Mouse (Mus musculus): ENCODE data around the gene Cmss1. TPM values are rescaled to one million over a fixed set of nuclear protein-coding genes. Genes with fewer than 3 reads are reported as not detected.

Cmss1 gene
- polyA plus RNA-seq, 1 experiment from 2014 or later, result 19.1 TPM

DNA sequence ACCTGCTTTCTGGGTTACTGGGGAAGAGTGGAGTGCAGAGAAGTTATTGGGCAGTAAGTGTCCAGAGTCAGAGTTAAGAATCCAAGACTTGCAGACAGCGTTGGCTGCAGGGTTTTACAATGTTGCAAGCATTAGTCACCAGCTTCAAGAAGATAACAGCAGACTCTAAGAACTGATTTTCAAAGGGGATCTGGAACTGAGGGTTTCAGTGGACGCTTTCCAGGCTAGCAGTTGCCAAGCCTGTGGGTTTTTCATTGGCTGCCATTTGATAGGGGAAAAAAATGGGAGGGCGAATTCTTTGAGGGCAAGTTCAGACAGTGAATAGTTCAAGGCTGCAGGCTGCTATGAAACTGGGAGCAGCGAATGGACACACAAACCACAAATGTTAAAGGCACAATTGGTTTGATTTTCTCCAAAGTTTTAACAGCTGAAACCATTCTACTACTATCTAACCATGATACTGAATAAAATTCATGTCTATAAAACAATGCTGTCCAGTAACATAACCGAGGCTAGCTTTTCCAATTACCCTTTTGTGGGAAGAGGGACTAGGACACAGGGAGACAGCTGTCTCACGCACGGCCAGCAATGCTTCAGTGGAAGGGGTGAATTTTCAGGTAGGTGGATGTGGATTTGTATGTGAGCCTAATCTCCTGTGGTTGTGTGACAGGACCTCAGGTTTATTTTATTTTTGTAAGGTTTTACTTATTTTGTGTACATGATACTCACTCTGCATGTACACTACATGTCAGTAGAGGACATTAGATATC, 179.0 kb downstream of the Cmss1 start:
- Histone ChIP-seq H3K4me2 (ENCODE audit: low read depth, low read length) (no peak overlapping the region), H3K27ac (ENCODE audit: low read depth) (no peak overlapping the region), H3K27me3 (ENCODE audit: insufficient read depth, low read length) (no peaks in the 10 kb centered on the region), H3K9me3 (ENCODE audit: low read length) (no peaks in the 10 kb centered on the region), H3K4me1 (ENCODE audit: insufficient read depth) (peaks cover 6% of the 10 kb centered on the region), H3K4me3 (ENCODE audit: low read depth, low read length) (no peak overlapping the region), H3K36me3 (replicated peaks; ENCODE audit: insufficient read depth, low read length) (no peaks in the 10 kb centered on the region), H3K9ac (replicated peaks) (no peak overlapping the region)
- TF ChIP-seq EP300 (IDR thresholded peaks at IDR 0.05; ENCODE audit: low read depth) (no peak), CTCF (IDR thresholded peaks at IDR 0.05; ENCODE audit: low read depth) (no peak)
- 74% methylated on average over 7 of the region's 7 CpGs for whole genome bisulfite sequencing (ENCODE audit: insufficient replicate concordance)
- ATAC-seq, result no peak
- DNase-seq, result no peak

DNA sequence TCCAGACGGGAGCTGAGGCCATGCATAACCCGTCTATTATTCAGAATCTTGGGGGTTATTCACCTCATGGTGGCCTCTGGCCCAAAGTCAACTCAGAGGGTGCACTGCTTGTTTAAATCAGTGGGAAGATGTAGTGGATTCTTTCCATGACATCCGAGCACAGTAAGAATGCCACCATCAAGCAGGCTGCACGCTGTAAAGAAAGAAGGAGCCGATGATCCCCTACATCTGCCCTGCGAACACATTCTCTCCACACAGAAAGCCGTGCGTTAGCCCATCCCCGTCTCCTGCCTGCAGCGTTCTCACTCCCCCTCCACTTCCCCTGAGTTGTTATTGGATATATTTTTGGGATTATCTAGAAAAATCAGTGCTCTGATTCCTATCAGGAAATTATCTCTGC, 180.0 kb downstream of the Cmss1 start:
- Histone ChIP-seq H3K27me3 (ENCODE audit: insufficient read depth, low read length) (no peaks in the 10 kb centered on the region), H3K9me3 (ENCODE audit: low read length) (no peaks in the 10 kb centered on the region), H3K27ac (ENCODE audit: low read depth) (no peak overlapping the region), H3K36me3 (replicated peaks; ENCODE audit: insufficient read depth, low read length) (no peaks in the 10 kb centered on the region), H3K9ac (replicated peaks) (no peak overlapping the region), H3K4me3 (ENCODE audit: low read depth, low read length) (no peak overlapping the region), H3K4me2 (ENCODE audit: low read depth, low read length) (no peak overlapping the region), H3K4me1 (ENCODE audit: insufficient read depth) (peaks cover 6% of the 10 kb centered on the region)
- ATAC-seq (no peak), DNase-seq (no peak)
- 83% methylated on average over 10 of the region's 10 CpGs for WGBS (ENCODE audit: insufficient replicate concordance)
- TF ChIP-seq EP300 (IDR thresholded peaks at IDR 0.05; ENCODE audit: low read depth) (no peak), CTCF (IDR thresholded peaks at IDR 0.05; ENCODE audit: low read depth) (no peak)

DNA sequence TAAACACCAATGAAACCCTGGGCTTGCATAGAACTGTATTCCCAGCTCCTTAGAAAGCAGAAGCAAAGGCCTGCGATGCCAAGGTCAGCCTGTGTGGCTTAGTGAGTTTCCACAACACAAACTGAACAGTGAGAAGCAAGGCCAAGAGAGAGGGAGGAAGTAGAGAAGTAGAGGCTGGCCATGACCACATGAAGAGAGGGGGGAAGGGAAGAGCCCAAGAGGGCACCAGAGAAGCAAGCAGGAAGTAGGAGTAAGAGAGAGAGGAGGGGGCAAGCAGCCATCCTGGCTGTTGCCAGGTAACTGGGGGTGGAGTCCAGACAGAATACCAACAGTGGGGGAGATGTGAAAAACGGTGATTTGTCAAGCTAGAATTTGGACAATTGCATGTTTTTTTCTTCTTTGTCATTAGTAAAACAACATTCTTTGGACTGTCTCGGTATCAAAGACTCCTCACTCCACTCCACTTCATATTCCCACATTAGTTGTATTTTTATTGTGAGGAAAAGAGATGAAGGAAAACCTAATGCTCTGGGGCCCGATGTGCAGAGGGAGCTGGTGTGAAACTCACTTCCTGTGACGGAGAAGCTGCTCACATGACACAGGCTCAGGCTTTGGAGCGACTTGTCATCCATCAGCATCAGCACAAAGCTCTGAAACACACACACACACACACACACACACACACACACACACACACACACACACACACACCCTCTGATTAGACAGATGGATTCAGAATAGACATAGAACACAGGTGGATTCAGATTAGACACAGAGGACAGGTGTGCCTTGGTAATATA, 183.5 kb downstream of the Cmss1 start:
- H3K4me2 ChIP-seq (ENCODE audit: low read depth, low read length), result no peak overlapping the region
- H3K27ac ChIP-seq (ENCODE audit: low read depth), result no peak overlapping the region
- no peaks in the 10 kb centered on the region for H3K9me3 ChIP-seq (ENCODE audit: low read length)
- H3K4me3 ChIP-seq (ENCODE audit: low read depth, low read length), result no peak overlapping the region
- no peaks in the 10 kb centered on the region for H3K27me3 ChIP-seq (ENCODE audit: insufficient read depth, low read length)
- ATAC-seq, result peak; percentile 40; the same call in 1 of the 2 replicates
- H3K4me1 ChIP-seq (ENCODE audit: insufficient read depth), result peaks cover 6% of the 10 kb centered on the region
- no peak for TF ChIP-seq EP300 (IDR thresholded peaks at IDR 0.05; ENCODE audit: low read depth)
- TF ChIP-seq CTCF (IDR thresholded peaks at IDR 0.05; ENCODE audit: low read depth), result no peak
- DNase-seq, result no peak
- no peak overlapping the region for H3K9ac ChIP-seq (replicated peaks)
- H3K36me3 ChIP-seq (replicated peaks; ENCODE audit: insufficient read depth, low read length), result no peaks in the 10 kb centered on the region
- WGBS (ENCODE audit: insufficient replicate concordance), result 40% methylated on average over 6 of the region's 6 CpGs

DNA sequence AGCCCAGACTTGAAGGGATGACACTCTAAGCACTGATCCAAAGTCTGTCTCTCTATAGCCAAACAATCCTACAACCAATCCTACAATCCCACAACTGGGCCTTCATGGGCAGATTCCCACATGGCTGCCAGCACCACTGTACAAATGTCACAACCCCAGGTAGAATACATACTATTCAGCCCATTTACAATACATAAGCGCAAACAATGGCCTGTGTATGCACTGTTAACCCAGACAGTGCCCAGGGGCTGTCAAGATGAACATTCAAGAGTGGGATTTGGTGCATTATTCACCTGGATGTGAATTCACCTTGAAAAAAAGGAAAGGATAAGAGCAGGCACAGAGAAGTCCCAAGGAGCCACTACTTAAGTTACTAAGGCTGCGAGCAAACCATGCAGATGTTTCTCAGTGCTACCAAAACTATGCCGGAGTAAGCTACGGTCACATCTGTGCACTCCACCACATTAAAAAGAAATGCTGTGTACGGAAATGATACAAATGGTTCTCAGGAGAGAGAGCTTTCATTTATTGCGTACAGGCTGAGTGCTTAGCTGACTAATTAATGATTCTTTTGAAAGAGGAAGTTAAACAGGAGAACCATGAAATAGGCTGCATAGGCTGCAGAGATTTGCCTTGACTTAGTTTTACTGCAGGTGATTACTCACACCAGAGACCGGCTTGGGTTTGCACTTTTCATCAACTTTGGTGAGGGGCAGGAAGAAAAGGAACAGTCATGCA, 184.8 kb downstream of the Cmss1 start:
- no peak for ATAC-seq
- H3K27me3 ChIP-seq (ENCODE audit: insufficient read depth, low read length), result no peaks in the 10 kb centered on the region
- peaks cover 6% of the 10 kb centered on the region for H3K4me1 ChIP-seq (ENCODE audit: insufficient read depth)
- H3K9me3 ChIP-seq (ENCODE audit: low read length), result no peaks in the 10 kb centered on the region
- no peak for DNase-seq
- no peak overlapping the region for H3K4me3 ChIP-seq (ENCODE audit: low read depth, low read length)
- H3K4me2 ChIP-seq (ENCODE audit: low read depth, low read length), result no peak overlapping the region
- H3K27ac ChIP-seq (ENCODE audit: low read depth), result 0 out of 2 replicates have a peak overlapping the region, but pooled peaks have one; percentile 11
- TF ChIP-seq EP300 (IDR thresholded peaks at IDR 0.05; ENCODE audit: low read depth), result no peak
- no peak for TF ChIP-seq CTCF (IDR thresholded peaks at IDR 0.05; ENCODE audit: low read depth)
- H3K9ac ChIP-seq (replicated peaks), result no peak overlapping the region
- 76% methylated on average over 7 of the region's 7 CpGs for WGBS (ENCODE audit: insufficient replicate concordance)
- no peaks in the 10 kb centered on the region for H3K36me3 ChIP-seq (replicated peaks; ENCODE audit: insufficient read depth, low read length)

DNA sequence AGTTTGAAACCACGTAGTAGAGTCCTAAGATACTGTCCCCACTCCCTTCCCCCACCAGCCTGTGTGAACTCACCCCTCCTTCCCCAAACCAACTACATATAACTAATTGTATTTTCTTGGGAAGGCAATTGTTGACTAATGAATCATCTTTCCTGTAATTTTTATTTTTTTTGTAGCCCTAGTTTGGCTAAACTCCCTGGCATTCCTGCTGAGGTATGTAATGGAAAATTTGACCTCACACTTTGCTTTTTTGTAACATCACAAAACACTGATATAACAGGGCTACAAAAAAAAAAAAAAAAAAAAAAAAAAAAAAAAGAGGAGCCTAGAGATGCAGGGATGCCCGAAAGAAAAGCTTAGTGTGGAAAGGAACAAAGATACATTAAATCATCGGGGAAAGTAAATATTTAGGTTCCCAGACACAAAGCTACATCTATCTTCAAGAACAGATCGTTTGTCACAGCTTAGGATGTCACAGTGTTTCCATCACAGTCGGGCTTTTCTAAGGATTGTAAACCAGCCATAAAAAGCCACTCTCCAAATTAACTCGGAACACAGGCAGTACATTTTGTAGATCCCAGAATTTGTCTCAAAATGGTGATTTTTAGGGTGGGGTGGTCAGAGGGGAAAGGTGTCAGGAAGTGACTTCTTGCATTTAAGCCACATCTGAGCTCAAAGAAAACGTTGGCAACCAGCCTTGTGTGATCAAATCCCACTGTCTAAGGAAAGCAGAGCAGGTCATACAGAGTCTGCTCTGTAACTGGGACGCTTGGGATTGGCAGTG, 185.7 kb downstream of the Cmss1 start:
- no peak overlapping the region for H3K9ac ChIP-seq (replicated peaks)
- DNase-seq (no peak), ATAC-seq (no peak)
- H3K36me3 ChIP-seq (replicated peaks; ENCODE audit: insufficient read depth, low read length), result no peaks in the 10 kb centered on the region
- H3K27ac ChIP-seq (ENCODE audit: low read depth), result 0 out of 2 replicates have a peak overlapping the region, but pooled peaks have one; percentile 11
- peaks cover 6% of the 10 kb centered on the region for H3K4me1 ChIP-seq (ENCODE audit: insufficient read depth)
- H3K27me3 ChIP-seq (ENCODE audit: insufficient read depth, low read length), result no peaks in the 10 kb centered on the region
- H3K9me3 ChIP-seq (ENCODE audit: low read length), result no peaks in the 10 kb centered on the region
- peak; percentile 14; the same call in 1 of the 2 replicates for TF ChIP-seq EP300 (IDR thresholded peaks at IDR 0.05; ENCODE audit: low read depth)
- no peak for TF ChIP-seq CTCF (IDR thresholded peaks at IDR 0.05; ENCODE audit: low read depth)
- 39% methylated on average over 8 of the region's 8 CpGs for WGBS (ENCODE audit: insufficient replicate concordance)
- H3K4me2 ChIP-seq (ENCODE audit: low read depth, low read length), result no peak overlapping the region
- H3K4me3 ChIP-seq (ENCODE audit: low read depth, low read length), result no peak overlapping the region

Data from liver, postnatal 0 days (tissue).